Mouse (Mus musculus): ENCODE measurements at regions not wholly inside any gene's neighbourhood (a gene's known extent, or its start where the extent isn't known, plus 50 kb on each side); places are given as distances from the start of the nearest gene placed in this dataset.

GRCm38 (mm10) chr12:27537017-27537416 lies 194.6 kb upstream of the Sox11 start:
- TF ChIP-seq POLR2A (IDR thresholded peaks at IDR 0.05; ENCODE audit: low read depth, low read length) (no peak), CTCF (conservative IDR thresholded peaks at IDR 0.05; ENCODE audit: insufficient read depth, insufficient read length, low read depth, low read length) (no peak)
